Mouse (Mus musculus) small intestine, adult 2 months (tissue): ENCODE data around the gene Kazn. TPM values are rescaled to one million over a fixed set of nuclear protein-coding genes. Genes with fewer than 3 reads are reported as not detected.

ENCODE experiments used
- H3K27ac ChIP-seq: fragments of 200-500 bp; 2 replicates; pipeline ENCODE4 v1.5.1; 2012; ENCODE audit warnings: low read depth, low read length, control low read depth, inconsistent platforms; ENCODE audit not compliant: insufficient read depth
- H3K27me3 ChIP-seq: fragments of 200-500 bp; 2 replicates; pipeline ENCODE4 v1.6.1; 2012; ENCODE audit warnings: mild to moderate bottlenecking, moderate library complexity, low read length, inconsistent platforms; ENCODE audit not compliant: control insufficient read depth, insufficient read depth
- H3K36me3 ChIP-seq: fragments of 200-500 bp; 2 replicates; pipeline ENCODE4 v1.6.1; 2012; ENCODE audit warnings: mild to moderate bottlenecking, low read length, control low read depth, inconsistent platforms; ENCODE audit not compliant: control insufficient read depth, insufficient read depth
- H3K4me1 ChIP-seq: fragments of 200-500 bp; 2 replicates; pipeline ENCODE4 v1.6.1; 2012; ENCODE audit warnings: low read length, inconsistent platforms, mixed read lengths; ENCODE audit not compliant: control insufficient read depth, insufficient read depth, insufficient read length
- H3K4me3 ChIP-seq: fragments of 200-500 bp; 2 replicates; pipeline ENCODE4 v1.5.1; 2012; ENCODE audit warnings: low read depth, mild to moderate bottlenecking, control low read depth, inconsistent platforms, low read length, moderate library complexity
- CTCF ChIP-seq: fragments of 200-500 bp; IDR thresholded peaks from 2 replicates; pipeline ENCODE4 v1.5.1; 2012; ENCODE audit warnings: low read depth, mild to moderate bottlenecking, control low read depth, inconsistent platforms, low read length, moderate library complexity, mixed read lengths; ENCODE audit not compliant: insufficient replicate concordance, insufficient read length; ENCODE audit errors: extremely low read depth
- POLR2A ChIP-seq: fragments of 200-500 bp; IDR thresholded peaks from 2 replicates; pipeline ENCODE4 v1.6.1; 2012; ENCODE audit warnings: low read depth, mild to moderate bottlenecking, control low read depth, inconsistent platforms, low read length, moderate library complexity
- WGBS: fragments of 180-500 bp; shearing (Covaris S2); methylation state at CpG from one replicate; pipeline ENCODE4 v1.1.7; 2018; 5-methylcytosine and 5-hydroxymethylcytosine counted together
- polyA plus RNA-seq: library from polyadenylated mRNA; depleted of rRNA; stranded (reverse); fragments of >200 nt; gene quantifications from 2 replicates; pipeline ENCODE4 v1.2.3, GENCODE M21; 2012

Kazn gene
- polyA plus RNA-seq, 1 experiment: 15.3 TPM

DNA sequence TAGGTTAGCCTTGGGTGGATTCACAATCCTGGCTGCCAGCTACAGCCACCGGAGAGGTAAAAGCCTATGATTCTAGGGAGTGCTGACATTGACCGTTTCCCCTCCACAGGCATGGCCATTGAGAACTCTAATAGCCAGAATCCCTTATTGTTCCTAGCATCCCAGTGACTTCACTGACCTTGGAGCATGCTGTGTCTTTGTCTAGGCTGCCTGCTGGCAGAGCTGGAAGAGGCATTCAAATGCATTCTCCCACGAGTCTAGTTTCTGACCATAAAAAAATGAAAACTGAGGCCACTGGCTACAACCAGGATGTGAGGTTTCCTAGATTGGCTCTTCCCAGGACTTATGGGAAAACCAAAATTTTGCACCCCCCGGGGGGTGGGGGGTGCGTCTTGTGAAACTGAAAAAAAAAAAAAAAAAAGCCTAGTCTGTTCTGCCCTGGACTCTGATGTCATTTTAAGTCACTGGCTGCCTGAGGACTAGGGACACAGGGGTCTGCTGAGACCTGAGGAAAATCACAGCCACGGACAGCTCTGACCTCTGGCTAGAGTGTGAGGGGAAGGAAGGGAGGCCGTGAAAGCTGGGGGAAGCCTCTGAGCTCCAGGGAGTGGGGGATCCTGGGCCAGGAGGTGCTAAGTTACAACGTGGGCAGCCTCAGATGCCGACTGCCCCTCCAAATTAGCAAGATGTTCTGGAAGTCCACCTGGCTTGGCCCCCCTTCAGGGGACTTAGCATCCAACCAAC, 100.7 kb downstream of the Kazn start:
- Histone ChIP-seq H3K4me1 (no peaks in the 10 kb centered on the region), H3K27me3 (no peaks in the 10 kb centered on the region), H3K27ac (no peak overlapping the region), H3K36me3 (peaks cover 3% of the 10 kb centered on the region; the same call in 1 of the 2 replicates), H3K4me3 (no peak overlapping the region)
- 80% methylated on average over 9 of the region's 9 CpGs for WGBS
- no peak for TF ChIP-seq POLR2A
- TF ChIP-seq CTCF: no peak

DNA sequence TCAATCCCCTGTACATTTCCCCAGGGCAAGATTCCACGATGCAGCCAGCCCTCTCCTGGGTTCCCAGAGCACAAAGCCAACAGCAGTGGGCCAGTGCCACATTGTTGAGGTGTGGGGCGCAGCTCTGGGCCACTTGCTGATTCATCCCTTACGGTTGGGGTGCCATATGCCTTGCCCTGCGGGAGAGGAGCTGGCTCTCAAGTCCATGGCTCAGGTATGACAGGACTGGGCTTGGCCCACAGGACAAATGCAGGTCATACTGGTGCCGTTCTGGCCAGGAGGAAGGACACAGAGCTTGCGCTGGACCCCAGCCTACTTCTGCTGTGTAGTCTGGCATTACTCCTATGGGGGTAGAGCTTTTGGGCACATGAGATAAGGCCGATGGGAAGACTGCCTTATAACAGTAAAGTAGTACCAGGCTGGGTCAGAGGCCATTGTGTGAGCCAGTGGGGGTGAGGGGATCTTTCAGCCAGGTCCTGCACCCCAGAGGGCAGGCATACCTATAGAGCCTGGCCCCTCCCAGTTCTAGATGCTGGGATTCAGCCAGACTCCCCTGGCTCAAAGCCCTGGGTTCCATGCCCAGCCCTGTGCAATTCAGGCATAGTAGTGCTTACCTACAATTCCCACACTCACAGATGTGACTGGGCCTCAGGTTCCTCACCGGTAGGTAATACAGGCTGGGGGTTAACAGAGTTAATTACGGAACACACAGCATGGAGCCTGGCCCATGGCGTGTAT, 102.3 kb downstream of the Kazn start:
- Histone ChIP-seq H3K4me3 (no peak overlapping the region), H3K4me1 (no peaks in the 10 kb centered on the region), H3K36me3 (peaks cover 2% of the 10 kb centered on the region; the same call in 1 of the 2 replicates), H3K27ac (no peak overlapping the region), H3K27me3 (no peaks in the 10 kb centered on the region)
- TF ChIP-seq CTCF: no peak
- TF ChIP-seq POLR2A: no peak
- WGBS: 92% methylated on average over 10 of the region's 10 CpGs

DNA sequence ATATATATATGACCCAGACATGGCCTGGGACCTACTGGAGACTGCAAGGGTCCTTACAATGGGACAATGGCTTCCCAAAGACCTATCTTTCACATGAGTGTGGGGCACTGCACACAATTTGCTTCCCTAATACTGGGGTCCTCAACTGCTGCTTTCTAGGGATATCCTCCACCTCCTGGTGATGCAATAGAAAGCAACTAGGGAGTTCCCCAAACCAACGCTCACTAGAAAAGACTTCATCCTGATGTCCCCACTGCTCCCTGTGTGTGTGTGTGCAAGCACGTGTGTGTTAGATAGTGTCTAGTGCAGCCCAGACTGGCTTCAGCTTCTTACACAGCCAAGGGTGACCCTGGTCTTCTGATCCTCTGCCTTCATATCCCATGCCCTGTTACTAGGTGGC, 103.7 kb downstream of the Kazn start:
- no peak overlapping the region for H3K4me3 ChIP-seq
- TF ChIP-seq CTCF (no peak), POLR2A (no peak)
- no peaks in the 10 kb centered on the region for H3K36me3 ChIP-seq
- 92% methylated on average over 2 of the region's 2 CpGs for WGBS
- H3K27me3 ChIP-seq: no peaks in the 10 kb centered on the region
- H3K4me1 ChIP-seq: no peaks in the 10 kb centered on the region
- H3K27ac ChIP-seq: no peak overlapping the region

DNA sequence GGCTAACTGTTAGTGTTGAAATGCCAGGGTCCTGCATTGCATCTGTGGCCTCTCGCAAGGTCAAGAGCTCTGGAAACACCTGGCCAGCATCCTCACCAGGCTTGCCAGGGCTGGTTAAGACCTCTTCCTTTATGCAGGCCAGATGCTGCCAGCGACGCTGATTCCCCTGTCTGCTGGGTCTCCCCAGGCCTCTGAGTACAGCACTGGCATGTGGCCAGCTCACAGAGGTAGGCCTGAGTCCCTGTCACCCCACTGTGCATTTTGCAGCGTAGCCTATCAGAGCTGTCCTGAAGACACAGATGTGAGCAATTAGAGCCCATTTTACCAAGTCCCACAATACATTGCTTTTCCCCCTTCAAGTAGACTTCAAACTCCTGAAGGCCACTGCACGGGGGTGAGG, 109.0 kb downstream of the Kazn start:
- 72% methylated on average over 5 of the region's 5 CpGs for WGBS
- no peaks in the 10 kb centered on the region for H3K36me3 ChIP-seq
- no peak for TF ChIP-seq POLR2A
- no peak overlapping the region for H3K4me3 ChIP-seq
- H3K27ac ChIP-seq: no peak overlapping the region
- H3K27me3 ChIP-seq: no peaks in the 10 kb centered on the region
- no peaks in the 10 kb centered on the region for H3K4me1 ChIP-seq

DNA sequence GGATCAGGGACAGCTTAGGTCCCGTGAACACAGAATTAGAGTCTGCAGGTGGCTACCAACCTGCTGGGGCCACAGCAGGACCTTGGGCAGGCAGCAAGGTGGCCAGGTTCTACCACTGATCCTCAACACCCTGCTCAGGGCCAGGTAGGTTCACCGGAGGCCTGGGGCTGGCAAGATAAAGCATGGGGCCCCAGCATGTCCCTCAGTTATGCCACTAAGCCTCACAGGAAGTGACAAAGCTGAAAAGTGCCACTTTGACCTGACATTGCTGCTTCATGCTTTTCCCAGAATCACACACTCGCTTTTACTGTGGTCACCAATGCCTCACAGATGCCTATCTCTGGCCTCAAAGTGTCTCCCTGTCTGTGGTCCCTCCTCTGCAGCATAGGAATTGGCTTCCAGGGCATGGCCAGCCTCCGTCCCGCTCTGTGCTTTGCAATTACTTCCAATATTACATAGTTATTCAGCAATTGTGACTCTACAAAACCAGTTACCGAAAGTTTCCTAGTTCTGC, 111.9 kb downstream of the Kazn start:
- 81% methylated on average over 6 of the region's 6 CpGs for WGBS
- TF ChIP-seq POLR2A (no peak), CTCF (no peak)
- H3K4me1 ChIP-seq: no peaks in the 10 kb centered on the region
- no peak overlapping the region for H3K27ac ChIP-seq
- no peak overlapping the region for H3K4me3 ChIP-seq
- H3K36me3 ChIP-seq: no peaks in the 10 kb centered on the region
- no peaks in the 10 kb centered on the region for H3K27me3 ChIP-seq

DNA sequence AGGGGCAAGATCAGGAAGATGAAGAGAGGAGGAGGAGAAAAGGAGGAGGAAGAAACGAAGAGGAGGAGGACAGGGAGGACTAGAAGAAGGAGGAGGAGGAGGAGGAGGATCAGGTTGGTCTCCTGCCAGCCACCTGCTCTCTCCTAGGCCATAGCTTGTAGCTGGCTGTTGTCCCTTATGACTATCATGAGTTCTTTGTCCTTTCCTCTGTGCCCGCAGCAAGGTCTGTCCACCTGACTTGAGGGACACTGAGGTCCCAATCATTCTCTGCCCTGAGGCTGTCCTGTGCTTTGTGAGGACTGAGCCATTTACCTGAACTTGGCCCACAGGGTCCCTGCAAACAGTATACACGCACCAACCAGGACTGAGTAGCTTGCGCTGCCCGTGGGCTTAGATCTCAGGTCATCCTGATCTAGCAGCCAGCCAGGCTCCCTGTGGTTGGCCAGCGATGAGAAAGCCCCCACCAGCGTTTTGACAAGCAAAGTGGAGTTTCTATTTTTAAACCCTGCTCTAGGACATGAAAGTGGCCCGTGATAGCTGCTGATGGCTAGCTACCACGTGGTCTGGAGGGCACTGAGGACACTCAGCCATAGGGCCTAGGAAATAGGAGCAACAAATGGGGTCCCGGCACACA, 112.4 kb downstream of the Kazn start:
- Histone ChIP-seq H3K36me3 (no peaks in the 10 kb centered on the region), H3K27me3 (no peaks in the 10 kb centered on the region), H3K4me1 (no peaks in the 10 kb centered on the region), H3K27ac (no peak overlapping the region), H3K4me3 (no peak overlapping the region)
- 64% methylated on average over 10 of the region's 10 CpGs for WGBS
- TF ChIP-seq POLR2A (no peak), CTCF (no peak)

DNA sequence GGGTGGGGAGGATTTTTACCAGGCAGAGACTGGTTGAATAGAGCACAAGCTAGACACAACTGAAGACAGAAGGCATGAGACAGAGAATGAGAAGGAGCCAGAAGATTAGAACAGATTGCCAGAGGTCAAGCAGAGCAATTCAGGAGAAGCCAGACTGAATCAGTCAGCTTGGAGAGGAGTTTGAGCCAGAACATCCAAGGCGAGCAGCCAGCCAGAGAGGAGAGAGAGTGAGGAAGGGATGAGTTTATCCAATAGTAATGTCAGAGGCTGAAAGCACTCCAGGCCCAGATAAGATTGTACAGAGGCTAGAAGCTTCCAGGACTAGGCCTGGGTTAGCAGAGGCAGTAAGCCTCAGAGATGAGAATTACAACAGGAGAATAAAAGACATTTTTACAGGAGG, 118.0 kb downstream of the Kazn start:
- Histone ChIP-seq H3K4me3 (no peak overlapping the region), H3K36me3 (no peaks in the 10 kb centered on the region), H3K4me1 (no peaks in the 10 kb centered on the region), H3K27me3 (no peaks in the 10 kb centered on the region), H3K27ac (no peak overlapping the region)
- TF ChIP-seq POLR2A: no peak
- no peak for TF ChIP-seq CTCF
- WGBS: 50% methylated on average over 1 of the region's 1 CpGs
